Mouse (Mus musculus) common myeloid progenitor, adult 5-6 weeks (primary cell): Measurements from ENCODE around the gene Stk17b. TPM values are rescaled to one million over a fixed set of nuclear protein-coding genes. Genes with fewer than 3 reads are reported as not detected.
"Not testable (repeated sequence)": the region's sequence is repeated elsewhere in the genome, so short reads cannot be mapped to it uniquely, and the experiment has no call there.

Source experiments
- ATAC-seq: replicated peaks from 2 replicates; pipeline ENCODE4 v1.8.0; 2016; ENCODE audit warnings: low read depth, mild to moderate bottlenecking, moderate TSS enrichment, inconsistent platforms; ENCODE audit not compliant: poor library complexity, severe bottlenecking
- total RNA-seq: library from RNA; stranded (forward); fragments of 200-1000, 187-1606 nt; gene quantifications from 2 replicates; pipeline ENCODE4 v1.2.3, GENCODE M21; 2017

The Stk17b gene
- total RNA-seq, 1 experiment from 2014 or later, result 61.7 TPM

DNA sequence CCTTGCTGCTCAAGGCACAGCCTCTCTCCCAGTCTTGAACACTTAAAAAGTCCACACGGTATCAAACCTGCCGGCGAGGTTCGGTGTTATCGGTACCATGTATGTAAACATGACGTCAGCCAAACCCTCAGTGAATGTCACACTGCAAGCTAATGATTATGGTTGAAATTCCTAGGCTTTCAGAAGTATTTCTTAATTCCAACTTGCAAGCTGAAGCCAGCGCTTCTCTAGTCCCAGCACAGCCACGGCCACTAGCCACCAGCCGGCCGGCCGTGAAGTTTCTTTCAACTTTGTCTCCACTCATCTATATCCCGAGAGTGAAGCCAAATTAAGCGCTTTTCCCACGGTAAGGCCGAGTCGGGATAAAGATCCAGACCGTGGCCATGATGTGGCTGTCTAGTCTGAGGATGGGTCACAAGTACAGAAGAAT, 718 bp downstream of the Stk17b start:
- peak; percentile 27 for ATAC-seq

- ATAC-seq, result no peak
These were observed 2.1 kb downstream of the Stk17b start for GRCm38 (mm10) chr1:53782956-53783355.

- no peak for ATAC-seq
These were observed 2.9 kb downstream of the Stk17b start for GRCm38 (mm10) chr1:53782079-53782478.

GRCm38 (mm10) chr1:53781311-53781710, 3.7 kb downstream of the Stk17b start:
- ATAC-seq, result no peak

GRCm38 (mm10) chr1:53776176-53776905, 8.7 kb downstream of the Stk17b start:
- no peak for ATAC-seq

GRCm38 (mm10) chr1:53775545-53775944, 9.5 kb downstream of the Stk17b start:
- ATAC-seq, result no peak

GRCm38 (mm10) chr1:53775036-53775435, 10.0 kb downstream of the Stk17b start:
- ATAC-seq, result no peak

DNA sequence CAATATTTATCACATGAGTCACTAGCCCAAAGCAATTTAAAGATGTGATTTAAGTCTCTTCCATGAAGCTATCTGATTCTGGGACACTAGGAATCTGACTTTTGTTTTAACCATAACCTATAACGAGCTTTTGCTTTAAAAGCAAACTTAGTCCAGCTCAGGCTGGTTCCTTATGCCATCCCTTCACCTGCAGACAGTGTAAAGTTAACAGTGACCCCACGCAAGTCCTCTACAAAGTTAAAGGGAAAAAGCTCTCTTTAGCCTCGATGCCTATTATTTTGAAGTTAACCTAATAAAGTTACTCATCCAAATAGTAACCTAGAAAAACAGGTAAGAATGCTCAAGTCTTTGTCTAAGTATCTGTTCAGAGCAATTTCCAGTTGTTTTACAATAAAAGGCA, 10.5 kb downstream of the Stk17b start:
- ATAC-seq, result no peak

DNA sequence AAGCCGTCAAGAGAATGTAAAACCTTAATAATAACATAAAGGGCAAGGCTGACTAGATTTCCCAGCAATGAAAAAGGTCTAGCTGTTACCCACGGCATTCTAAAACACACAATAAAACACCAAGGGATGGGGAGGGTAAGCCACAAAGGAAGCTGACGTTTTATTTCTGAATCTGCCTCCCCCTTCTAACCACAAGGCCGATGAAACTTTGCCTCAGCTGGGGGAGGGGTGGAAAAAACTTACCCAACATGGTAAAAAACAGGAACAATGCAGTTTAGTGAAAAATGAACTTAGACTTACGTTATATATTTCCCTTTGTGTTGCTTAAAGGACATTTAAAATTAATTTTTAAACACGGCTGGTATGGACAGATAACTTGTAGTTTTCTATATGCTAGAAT, 11.0 kb downstream of the Stk17b start:
- peak; percentile 96 for ATAC-seq

GRCm38 (mm10) chr1:53772967-53773366, 12.1 kb downstream of the Stk17b start:
- no peak for ATAC-seq

GRCm38 (mm10) chr1:53771476-53771875, 13.5 kb downstream of the Stk17b start:
- ATAC-seq, result no peak

GRCm38 (mm10) chr1:53766112-53766511, 18.9 kb downstream of the Stk17b start:
- no peak for ATAC-seq

DNA sequence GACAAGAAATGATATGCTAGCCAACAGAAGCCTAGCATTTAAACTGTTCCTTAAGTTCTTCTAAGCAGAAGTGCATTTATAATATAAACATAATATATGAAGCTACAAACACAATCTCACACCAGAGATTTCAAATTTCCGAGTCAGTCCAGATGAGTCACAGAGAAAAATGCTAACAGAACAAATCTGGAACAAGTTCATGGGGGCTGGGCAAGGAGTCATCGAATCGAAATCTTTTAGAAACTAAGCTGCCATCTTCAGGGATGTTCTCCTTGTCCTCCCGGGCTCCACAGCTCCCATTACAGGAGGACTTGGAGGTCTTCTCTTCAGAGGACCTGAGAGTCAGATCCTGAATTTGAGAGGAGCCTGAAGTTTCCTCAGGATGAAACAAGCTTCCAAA, 27.7 kb downstream of the Stk17b start:
- ATAC-seq, result no peak

DNA sequence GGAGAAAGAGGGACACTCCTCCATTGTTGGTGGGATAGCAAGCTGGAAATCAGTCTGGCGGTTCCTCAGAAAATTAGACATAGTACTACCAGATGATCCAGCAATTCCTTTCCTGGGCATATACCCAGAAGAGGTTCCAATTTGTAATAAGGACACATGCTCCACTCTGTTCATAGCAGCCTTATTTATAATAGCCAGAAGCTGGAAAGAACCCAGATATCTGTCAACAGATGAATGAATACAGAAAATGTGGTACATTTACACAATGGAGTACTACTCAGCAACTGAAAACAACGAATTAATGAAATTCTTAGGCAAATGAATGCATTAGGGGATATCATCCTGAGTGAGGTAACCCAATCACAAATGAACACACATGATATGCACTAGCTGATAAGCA, 31.5 kb downstream of the Stk17b start:
- not testable (repeated sequence) for ATAC-seq

DNA sequence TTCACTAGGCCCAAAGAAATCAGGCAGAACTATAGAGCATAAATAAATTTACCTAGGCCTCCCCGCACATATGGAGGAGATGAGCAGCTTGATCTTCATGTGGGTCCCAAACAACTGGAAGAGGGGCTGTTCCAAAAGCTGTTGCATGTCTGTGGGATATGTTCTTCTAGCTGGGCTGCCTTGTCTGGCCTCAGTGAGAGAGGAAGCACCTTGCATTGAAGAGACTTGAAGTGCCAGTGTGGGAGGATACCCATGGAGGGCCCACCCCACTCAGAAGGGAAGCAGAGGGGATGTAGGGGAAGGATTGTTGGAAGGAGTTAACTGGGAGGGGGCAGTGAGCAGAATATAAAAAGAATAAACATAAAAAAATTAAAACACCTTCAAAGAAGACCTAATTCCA, 33.9 kb downstream of the Stk17b start:
- no peak for ATAC-seq

DNA sequence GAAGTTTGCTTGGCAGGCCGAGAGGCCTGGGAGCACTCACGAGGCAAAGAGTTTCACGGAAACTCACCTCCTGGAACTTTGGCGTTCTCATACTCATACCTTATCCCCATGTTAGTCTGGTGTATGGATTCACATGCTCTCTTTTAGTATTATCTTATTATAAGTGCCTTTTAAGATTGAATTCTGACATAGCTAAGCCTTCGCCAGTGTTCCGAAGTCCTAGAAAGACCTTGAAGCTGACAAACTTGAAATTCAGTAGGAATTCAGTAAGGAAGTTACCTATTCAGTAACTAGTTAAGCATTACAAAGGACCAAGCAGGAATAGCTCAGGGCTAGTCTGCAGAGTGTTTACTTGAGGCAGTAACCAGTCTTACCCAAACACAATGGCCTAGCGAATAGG, 34.3 kb downstream of the Stk17b start:
- ATAC-seq, result not testable (repeated sequence)

DNA sequence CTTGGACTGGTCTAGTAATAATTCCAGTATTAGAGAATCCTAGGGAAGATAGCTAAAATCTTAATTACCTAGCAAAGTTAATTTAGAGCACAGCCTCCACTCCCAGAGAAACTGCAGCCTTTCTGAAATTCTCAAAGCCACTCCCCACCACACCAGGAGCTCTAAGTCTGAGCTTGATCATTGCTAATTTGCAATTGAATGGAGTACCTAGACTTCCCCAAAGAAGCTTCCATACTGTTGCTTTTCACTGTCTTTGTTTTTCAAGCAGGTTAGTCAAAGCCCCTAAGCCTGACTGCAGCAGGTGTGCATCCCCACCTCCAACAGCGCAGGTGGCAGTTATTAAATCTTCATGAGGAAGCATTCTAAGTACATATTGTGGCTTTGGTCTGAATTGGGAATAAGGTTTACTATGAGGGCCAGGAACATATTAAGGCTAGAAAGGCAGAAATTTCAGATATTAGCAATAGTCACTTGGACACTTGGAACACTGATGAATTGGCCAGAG, 35.1 kb downstream of the Stk17b start:
- ATAC-seq, result not testable (repeated sequence)

DNA sequence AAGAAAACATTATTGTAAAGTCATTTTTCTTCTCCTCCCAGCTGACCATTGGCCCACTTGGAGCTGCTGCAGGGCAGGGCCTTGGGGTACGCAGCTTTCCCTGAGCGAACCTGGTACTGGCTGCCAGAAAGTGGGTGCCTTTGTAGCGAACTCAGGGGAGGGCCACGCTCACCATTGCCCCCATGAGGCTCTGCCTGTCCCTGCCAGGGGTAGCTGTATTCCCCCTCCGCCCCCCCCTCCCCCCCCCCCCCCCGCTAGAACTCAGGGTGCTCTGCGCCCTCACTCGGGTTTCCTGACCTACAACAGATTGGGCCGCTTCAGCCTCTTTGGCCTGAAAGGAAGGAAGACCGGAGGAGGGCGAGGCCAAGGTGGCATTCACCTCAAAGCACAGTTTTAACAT, 36.5 kb downstream of the Stk17b start:
- no peak for ATAC-seq

DNA sequence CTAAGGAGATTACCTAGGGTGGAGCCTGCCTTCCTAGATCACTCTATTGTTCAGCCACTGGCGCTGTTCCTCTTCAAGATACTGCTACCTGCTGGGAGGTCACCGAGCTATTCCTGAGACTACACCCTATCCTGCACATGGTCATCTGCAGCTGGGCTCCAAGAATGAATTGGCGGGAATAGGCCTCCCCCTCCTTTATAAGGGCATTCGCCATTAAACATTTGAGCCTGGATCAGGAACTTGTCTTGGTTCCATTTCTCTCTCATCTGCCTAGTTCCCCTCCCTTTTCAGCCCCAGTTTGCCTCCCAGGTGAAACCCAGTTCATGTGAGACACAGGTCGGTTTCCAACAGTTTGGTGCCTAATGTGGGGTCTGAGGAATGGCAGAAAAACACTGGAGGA, 39.0 kb downstream of the Stk17b start:
- no peak for ATAC-seq

- no peak for ATAC-seq
These were observed 43.1 kb downstream of the Stk17b start for GRCm38 (mm10) chr1:53741742-53742458.

DNA sequence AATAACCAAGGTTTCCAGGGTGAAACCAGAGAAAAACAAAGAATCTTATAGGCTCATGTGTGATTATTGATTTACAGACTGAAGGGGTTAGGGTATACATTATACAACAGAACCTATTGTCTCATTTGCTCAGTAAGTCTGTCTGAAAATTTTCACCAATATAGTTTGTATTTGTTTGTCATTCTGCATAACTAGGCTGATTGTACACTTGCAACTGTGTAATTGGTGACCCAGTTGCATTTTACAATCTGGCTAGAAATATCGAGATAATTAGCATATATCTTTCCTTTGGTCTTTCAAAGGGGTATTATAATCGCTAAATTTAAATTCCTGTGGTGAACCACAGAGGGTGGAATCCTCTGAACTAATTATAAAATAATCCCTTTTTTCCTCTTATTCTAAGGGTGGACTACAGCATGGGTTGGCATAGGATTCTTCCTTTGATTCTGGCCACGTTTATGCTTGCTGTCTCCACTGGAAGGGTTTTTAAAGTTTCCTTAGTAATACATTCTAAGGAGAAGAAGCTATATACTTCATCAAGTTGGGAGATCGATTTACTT, 44.2 kb downstream of the Stk17b start:
- ATAC-seq, result no peak
